Mouse (Mus musculus) MEL (cell line): ENCODE results near the gene Usp1. TPM values are rescaled to one million over a fixed set of nuclear protein-coding genes. Genes with fewer than 3 reads are reported as not detected.

Experiments
- DNase-seq: peaks from one replicate; pipeline ENCODE4 v3.0.0; 2011; ENCODE audit warnings: low read depth, low spot score
- H3K27ac ChIP-seq: 2 replicates; pipeline ENCODE4 v1.5.1; 2012; ENCODE audit warnings: low read depth, mild to moderate bottlenecking, control low read depth, low read length, moderate library complexity; ENCODE audit not compliant: control insufficient read depth
- H3K27me3 ChIP-seq, 2 experiments: fragments of 150-350 bp in 1 of 2; sonication (generic) in 1 of 2; 2 replicates each; pipeline ENCODE4 v1.6.1; 2012; ENCODE audit warnings: low read length in 2 of 2, mild to moderate bottlenecking in 2 of 2, improper control_type of control experiment in 1 of 2, moderate library complexity in 1 of 2; ENCODE audit not compliant: insufficient read depth in 2 of 2, control insufficient read depth in 1 of 2
- H3K36me3 ChIP-seq, 2 experiments: 2 replicates each; pipeline ENCODE4 v1.6.1; 2012 to 2014; ENCODE audit warnings: low read length in 2 of 2, improper control_type of control experiment in 1 of 2, inconsistent platforms in 1 of 2, mild to moderate bottlenecking in 1 of 2; ENCODE audit not compliant: insufficient read depth in 2 of 2, control insufficient read depth in 1 of 2
- H3K4me1 ChIP-seq, 2 experiments: fragments of 150-350 bp in 1 of 2; sonication (generic) in 1 of 2; 2 replicates each; pipeline ENCODE4 v1.6.1; 2012; ENCODE audit warnings: low read length in 2 of 2, improper control_type of control experiment in 1 of 2, mild to moderate bottlenecking in 1 of 2; ENCODE audit not compliant: insufficient read depth in 2 of 2, control insufficient read depth in 1 of 2
- H3K4me3 ChIP-seq, 2 experiments: fragments of 150-350 bp in 1 of 2; sonication (generic) in 1 of 2; 2 replicates each; pipeline ENCODE4 v1.5.1; 2012; ENCODE audit warnings: low read depth in 2 of 2, low read length in 2 of 2, mild to moderate bottlenecking in 2 of 2, moderate library complexity in 2 of 2, control low read depth in 1 of 2, improper control_type of control experiment in 1 of 2; ENCODE audit not compliant: control insufficient read depth in 1 of 2, insufficient read depth in 1 of 2
- H3K79me2 ChIP-seq: 2 replicates; pipeline ENCODE4 v1.6.1; 2012; ENCODE audit warnings: mild to moderate bottlenecking, low read length, moderate library complexity; ENCODE audit not compliant: control insufficient read depth, poor library complexity, insufficient read depth
- H3K9ac ChIP-seq: 2 replicates; pipeline ENCODE4 v1.6.1; 2012; ENCODE audit warnings: low read depth, mild to moderate bottlenecking, control low read depth, low read length, moderate library complexity; ENCODE audit not compliant: control insufficient read depth, poor library complexity, severe bottlenecking
- H3K9me3 ChIP-seq: fragments of 150-350 bp; sonication (generic); replicated peaks from 2 replicates; pipeline ENCODE4 v1.6.1; 2012; ENCODE audit warnings: mild to moderate bottlenecking, low read length, improper control_type of control experiment, moderate library complexity; ENCODE audit not compliant: insufficient read depth
- BHLHE40 ChIP-seq: IDR thresholded peaks from 2 replicates; pipeline ENCODE4 v1.6.1; 2012; ENCODE audit warnings: low read depth, mild to moderate bottlenecking, inconsistent platforms, low read length, improper control_type of control experiment, borderline replicate concordance
- CHD1 ChIP-seq: IDR thresholded peaks from 2 replicates; pipeline ENCODE4 v1.6.1; 2012; ENCODE audit warnings: low read depth, mild to moderate bottlenecking, inconsistent platforms, low read length, improper control_type of control experiment
- CHD2 ChIP-seq: IDR thresholded peaks from 2 replicates; pipeline ENCODE4 v1.6.1; 2011; ENCODE audit warnings: low read length, improper control_type of control experiment
- CTCF ChIP-seq, 3 experiments: IDR thresholded peaks in 2 of 3; conservative IDR thresholded peaks in 1 of 3; 2 replicates each; pipeline ENCODE4 v1.5.1; 2011 to 2012; ENCODE audit warnings: low read length in 3 of 3, low read depth in 2 of 3, mild to moderate bottlenecking in 2 of 3, improper control_type of control experiment in 1 of 3, inconsistent platforms in 1 of 3, mixed read lengths in 1 of 3, moderate library complexity in 1 of 3; ENCODE audit not compliant: control insufficient read depth in 1 of 3, insufficient read depth in 1 of 3, poor library complexity in 1 of 3, severe bottlenecking in 1 of 3
- ELF1 ChIP-seq: IDR thresholded peaks from 2 replicates; pipeline ENCODE4 v1.6.1; 2014; ENCODE audit warnings: low read depth, mild to moderate bottlenecking, inconsistent platforms, low read length, improper control_type of control experiment, moderate library complexity
- EP300 ChIP-seq, 2 experiments: IDR thresholded peaks; 2 replicates each; pipeline ENCODE4 v1.6.1; 2011; ENCODE audit warnings: improper control_type of control experiment in 2 of 2, low read length in 2 of 2, low read depth in 1 of 2, mild to moderate bottlenecking in 1 of 2
- ETS1 ChIP-seq: IDR thresholded peaks from 2 replicates; pipeline ENCODE4 v1.6.1; 2012; ENCODE audit warnings: low read depth, mild to moderate bottlenecking, inconsistent platforms, low read length, improper control_type of control experiment, moderate library complexity
- GABPA ChIP-seq: IDR thresholded peaks from 2 replicates; pipeline ENCODE4 v1.6.1; 2012; ENCODE audit warnings: low read depth, mild to moderate bottlenecking, inconsistent platforms, low read length, improper control_type of control experiment, moderate library complexity
- GATA1 ChIP-seq: IDR thresholded peaks from 2 replicates; pipeline ENCODE4 v1.6.1; 2011; ENCODE audit warnings: low read depth, low read length, improper control_type of control experiment
- HCFC1 ChIP-seq: IDR thresholded peaks from 2 replicates; pipeline ENCODE4 v1.6.1; 2012; ENCODE audit warnings: low read depth, mild to moderate bottlenecking, inconsistent platforms, low read length, improper control_type of control experiment, moderate library complexity
- JUND ChIP-seq: IDR thresholded peaks from 2 replicates; pipeline ENCODE4 v1.6.1; 2011; ENCODE audit warnings: low read depth, mild to moderate bottlenecking, improper control_type of control experiment, low read length
- KAT2A ChIP-seq: conservative IDR thresholded peaks from 2 replicates; pipeline ENCODE4 v1.6.1; 2012; ENCODE audit warnings: low read depth, low read length, improper control_type of control experiment, inconsistent platforms
- MAFK ChIP-seq: IDR thresholded peaks from 2 replicates; pipeline ENCODE4 v1.6.1; 2011; ENCODE audit warnings: low read depth, mild to moderate bottlenecking, low read length, improper control_type of control experiment, borderline replicate concordance
- MAX ChIP-seq: IDR thresholded peaks from 2 replicates; pipeline ENCODE4 v1.6.1; 2011; ENCODE audit warnings: low read length, improper control_type of control experiment
- MAZ ChIP-seq: IDR thresholded peaks from 2 replicates; pipeline ENCODE4 v1.6.1; 2012; ENCODE audit warnings: low read depth, mild to moderate bottlenecking, inconsistent platforms, low read length, improper control_type of control experiment
- MEF2A ChIP-seq: IDR thresholded peaks from 2 replicates; pipeline ENCODE4 v1.6.1; 2014; ENCODE audit warnings: low read depth, mild to moderate bottlenecking, inconsistent platforms, low read length, improper control_type of control experiment; ENCODE audit not compliant: poor library complexity, insufficient replicate concordance, severe bottlenecking; ENCODE audit errors: extremely low read depth
- MXI1 ChIP-seq: IDR thresholded peaks from 2 replicates; pipeline ENCODE4 v1.6.1; 2011; ENCODE audit warnings: mild to moderate bottlenecking, low read depth, low read length, improper control_type of control experiment
- MYB ChIP-seq: IDR thresholded peaks from 2 replicates; pipeline ENCODE4 v1.6.1; 2011; ENCODE audit warnings: mild to moderate bottlenecking, low read depth, low read length, improper control_type of control experiment
- MYC ChIP-seq: IDR thresholded peaks from 2 replicates; pipeline ENCODE4 v1.6.1; 2011; ENCODE audit warnings: low read depth, mild to moderate bottlenecking, low read length, improper control_type of control experiment, moderate library complexity
- NELFE ChIP-seq: IDR thresholded peaks from 2 replicates; pipeline ENCODE4 v1.6.1; 2011; ENCODE audit warnings: low read depth, low read length, improper control_type of control experiment
- NRF1 ChIP-seq: IDR thresholded peaks from 2 replicates; pipeline ENCODE4 v1.6.1; 2014; ENCODE audit warnings: low read depth, mild to moderate bottlenecking, inconsistent platforms, low read length, improper control_type of control experiment, moderate library complexity; ENCODE audit not compliant: poor library complexity, insufficient read depth, severe bottlenecking
- POLR2A ChIP-seq, 2 experiments: IDR thresholded peaks; 2 replicates each; pipeline ENCODE4 v1.6.1; 2011 to 2012; ENCODE audit warnings: low read length in 2 of 2, mild to moderate bottlenecking in 2 of 2, control low read depth in 1 of 2, improper control_type of control experiment in 1 of 2, low read depth in 1 of 2, moderate library complexity in 1 of 2; ENCODE audit not compliant: control insufficient read depth in 1 of 2, insufficient read depth in 1 of 2, poor library complexity in 1 of 2
- POLR2AphosphoS2 ChIP-seq: IDR thresholded peaks from 2 replicates; pipeline ENCODE4 v1.6.1; 2011; ENCODE audit warnings: low read length, improper control_type of control experiment
- POLR2AphosphoS5 ChIP-seq: IDR thresholded peaks from 2 replicates; pipeline ENCODE4 v1.6.1; 2012; ENCODE audit warnings: low read depth, borderline replicate concordance, mild to moderate bottlenecking, inconsistent platforms, low read length, moderate library complexity, mixed read lengths
- RAD21 ChIP-seq: IDR thresholded peaks from 2 replicates; pipeline ENCODE4 v1.6.1; 2011; ENCODE audit warnings: mild to moderate bottlenecking, low read depth, low read length, improper control_type of control experiment
- SIN3A ChIP-seq: IDR thresholded peaks from 2 replicates; pipeline ENCODE4 v1.6.1; 2012; ENCODE audit warnings: low read length, improper control_type of control experiment, inconsistent platforms
- SMC3 ChIP-seq: IDR thresholded peaks from 2 replicates; pipeline ENCODE4 v1.6.1; 2011; ENCODE audit warnings: low read depth, low read length, improper control_type of control experiment
- TAL1 ChIP-seq: IDR thresholded peaks from 2 replicates; pipeline ENCODE4 v1.6.1; 2012; ENCODE audit warnings: mild to moderate bottlenecking, inconsistent platforms, low read length, moderate library complexity, mixed read lengths
- TBP ChIP-seq: IDR thresholded peaks from 2 replicates; pipeline ENCODE4 v1.8.0; 2011; ENCODE audit warnings: low read depth, low read length, improper control_type of control experiment
- TCF12 ChIP-seq: IDR thresholded peaks from 2 replicates; pipeline ENCODE4 v1.6.1; 2014; ENCODE audit warnings: low read depth, mild to moderate bottlenecking, inconsistent platforms, low read length, improper control_type of control experiment, moderate library complexity
- UBTF ChIP-seq: IDR thresholded peaks from 2 replicates; pipeline ENCODE4 v1.6.1; 2012; ENCODE audit warnings: low read depth, mild to moderate bottlenecking, inconsistent platforms, low read length, improper control_type of control experiment, moderate library complexity, borderline replicate concordance; ENCODE audit not compliant: insufficient read depth
- USF1 ChIP-seq: IDR thresholded peaks from 2 replicates; pipeline ENCODE4 v1.6.1; 2014; ENCODE audit warnings: low read depth, mild to moderate bottlenecking, inconsistent platforms, low read length, improper control_type of control experiment, moderate library complexity
- ZC3H11A ChIP-seq: IDR thresholded peaks from 2 replicates; pipeline ENCODE4 v1.6.1; 2012; ENCODE audit warnings: low read depth, mild to moderate bottlenecking, inconsistent platforms, low read length, improper control_type of control experiment
- ZKSCAN1 ChIP-seq: IDR thresholded peaks from 2 replicates; pipeline ENCODE4 v1.6.1; 2012; ENCODE audit warnings: low read depth, mild to moderate bottlenecking, inconsistent platforms, low read length, improper control_type of control experiment, moderate library complexity
- ZMIZ1 ChIP-seq: IDR thresholded peaks from 2 replicates; pipeline ENCODE4 v1.6.1; 2012; ENCODE audit warnings: low read depth, mild to moderate bottlenecking, inconsistent platforms, low read length, improper control_type of control experiment, moderate library complexity
- ZNF384 ChIP-seq: IDR thresholded peaks from 2 replicates; pipeline ENCODE4 v1.6.1; 2012; ENCODE audit warnings: low read depth, mild to moderate bottlenecking, inconsistent platforms, low read length, improper control_type of control experiment
- polyA plus RNA-seq, 2 experiments: library from polyadenylated mRNA; stranded (reverse) in 1 of 2; unstranded in 1 of 2; fragments of >175 nt in 1 of 2; fragments of >200 nt in 1 of 2; gene quantifications; 2 replicates each; pipeline versions ENCODE4 v1.2.1 to v1.2.4; 2012; ENCODE audit warnings: low replicate concordance in 2 of 2, low read depth in 1 of 2; ENCODE audit not compliant: insufficient read length in 2 of 2, insufficient read depth in 1 of 2, missing spikeins in 1 of 2
- total RNA-seq: library from RNA; depleted of rRNA; stranded (reverse); fragments of 300-350 nt; gene quantifications from 2 replicates; pipeline ENCODE4 v1.2.3, GENCODE M21; 2012

Gene Usp1
- total and polyA plus RNA-seq, 3 experiments, result 68.6 to 128 TPM; not detected in 1

DNA sequence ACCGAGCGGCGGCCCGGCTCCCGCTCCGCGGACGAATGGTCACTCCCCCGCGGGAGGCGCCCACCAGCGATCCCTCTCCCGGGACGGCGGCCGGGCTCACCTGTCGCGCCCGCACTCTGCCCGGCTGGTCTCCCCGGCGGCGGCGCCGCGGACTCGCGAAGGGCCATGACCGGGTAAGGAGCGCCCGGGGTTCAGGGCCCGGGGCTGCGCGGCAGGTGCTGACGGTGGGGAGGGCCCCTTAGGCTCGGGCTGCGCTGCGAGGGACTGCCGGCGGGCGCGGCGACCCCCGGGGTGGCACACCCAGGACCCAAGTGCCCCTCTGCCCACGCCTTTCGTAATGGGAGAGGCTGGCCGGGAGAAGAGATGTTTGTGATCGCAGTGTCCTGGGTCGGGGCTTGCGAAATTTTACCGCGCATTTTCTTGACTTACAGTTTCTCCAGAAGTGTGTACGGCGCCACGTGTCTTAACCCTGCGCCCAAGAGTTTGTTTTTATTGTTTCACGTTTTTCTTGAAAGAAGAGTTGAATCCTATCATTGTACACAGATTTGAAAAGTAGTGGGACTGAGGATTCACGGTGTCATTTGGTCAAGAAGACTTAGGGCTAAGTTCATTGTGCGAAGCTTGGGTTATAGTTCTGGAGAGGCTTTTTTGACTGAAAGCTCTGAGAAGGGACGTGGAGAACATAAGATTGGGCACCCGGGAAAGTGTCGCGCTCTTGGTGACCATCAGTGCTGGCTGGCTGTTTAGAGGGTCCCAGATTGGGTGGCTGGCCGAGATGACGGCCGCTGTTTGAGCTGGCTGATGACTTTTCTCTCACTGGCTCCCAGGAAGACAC is 678 bp downstream of the Usp1 start:
- Histone ChIP-seq H3K9me3 (no peaks in the 10 kb centered on the region), H3K79me2 (peaks cover 42% of the 10 kb centered on the region), H3K27ac (peak overlapping the region; percentile 97), H3K4me1 (peaks cover 5 to 20% of the 10 kb centered on the region in 2 experiments; a peak in 3 of 4 replicates), H3K9ac (peak overlapping the region; percentile 92), H3K36me3 (peaks cover 12 to 23% of the 10 kb centered on the region in 2 experiments), H3K4me3 (peak overlapping the region; percentile 92 to 98), H3K27me3 (no peaks in the 10 kb centered on the region)
- peak; percentile 65 for DNase-seq
- peak; percentile 97 for TF ChIP-seq MXI1
- no peak for TF ChIP-seq KAT2A
- no peak for TF ChIP-seq EP300 (IDR thresholded peaks at IDR 0.05; ENCODE audit: low read depth in 1 of 2, low read length in 2 of 2)
- TF ChIP-seq MAX, result peak; percentile 89
- no peak for TF ChIP-seq JUND
- no peak for TF ChIP-seq ELF1
- TF ChIP-seq BHLHE40, result no peak
- TF ChIP-seq CHD1, result peak; percentile 31; the same call in 1 of the 2 replicates
- no peak for TF ChIP-seq CHD2
- TF ChIP-seq NELFE, result no peak
- no peak for TF ChIP-seq MYB
- no peak for TF ChIP-seq ZKSCAN1
- TF ChIP-seq MAFK, result no peak
- TF ChIP-seq CTCF (IDR thresholded peaks at IDR 0.05 in 2 of 3, conservative IDR thresholded peaks at IDR 0.05 in 1 of 3; ENCODE audit: control insufficient read depth in 1 of 3, insufficient read depth in 1 of 3, low read depth in 2 of 3, low read length in 3 of 3, poor library complexity in 1 of 3, severe bottlenecking in 1 of 3), result no peak
- no peak for TF ChIP-seq MEF2A
- no peak for TF ChIP-seq MAZ
- no peak for TF ChIP-seq ETS1
- TF ChIP-seq POLR2AphosphoS2, result no peak
- TF ChIP-seq SMC3, result no peak
- peak; percentile 81 for TF ChIP-seq MYC
- TF ChIP-seq ZNF384, result no peak
- TF ChIP-seq RAD21, result no peak
- TF ChIP-seq SIN3A, result peak; percentile 74
- TF ChIP-seq GABPA, result no peak
- TF ChIP-seq POLR2A (IDR thresholded peaks at IDR 0.05; ENCODE audit: control insufficient read depth in 1 of 2, insufficient read depth in 1 of 2, low read depth in 1 of 2, low read length in 2 of 2, poor library complexity in 1 of 2), result no peak
- no peak for TF ChIP-seq TBP
- TF ChIP-seq HCFC1, result no peak
- TF ChIP-seq ZMIZ1, result no peak
- TF ChIP-seq ZC3H11A, result no peak
- TF ChIP-seq TCF12, result no peak; the same call in 1 of the 2 replicates
- TF ChIP-seq TAL1, result no peak
- TF ChIP-seq POLR2AphosphoS5, result no peak
- no peak for TF ChIP-seq GATA1
- no peak for TF ChIP-seq NRF1
- 0 out of 2 replicates have a peak, but pooled peaks have one; percentile 15 for TF ChIP-seq UBTF
- no peak; the same call in 1 of the 2 replicates for TF ChIP-seq USF1
